Mouse (Mus musculus) C2C12 (cell line): ENCODE results near the gene Fbln2.

Experiments used
- CTCF ChIP-seq: IDR thresholded peaks from one replicate; pipeline ENCODE4 v1.5.1; 2011; ENCODE audit not compliant: control insufficient read depth, insufficient read depth, insufficient read length
- MAX ChIP-seq: IDR thresholded peaks from one replicate; pipeline ENCODE4 v1.6.1; 2011; ENCODE audit warnings: mild to moderate bottlenecking, control low read depth
- MYOD1 ChIP-seq: IDR thresholded peaks from one replicate; pipeline ENCODE4 v1.6.1; 2011; ENCODE audit warnings: low read depth; ENCODE audit not compliant: control insufficient read depth, insufficient read length
- MYOG ChIP-seq: IDR thresholded peaks from one replicate; pipeline ENCODE4 v1.6.1; 2011; ENCODE audit not compliant: control insufficient read depth, insufficient read length; ENCODE audit errors: extremely low read depth
- USF1 ChIP-seq: IDR thresholded peaks from one replicate; pipeline ENCODE4 v1.6.1; 2011; ENCODE audit warnings: low read depth, mild to moderate bottlenecking, control low read depth, moderate library complexity

DNA sequence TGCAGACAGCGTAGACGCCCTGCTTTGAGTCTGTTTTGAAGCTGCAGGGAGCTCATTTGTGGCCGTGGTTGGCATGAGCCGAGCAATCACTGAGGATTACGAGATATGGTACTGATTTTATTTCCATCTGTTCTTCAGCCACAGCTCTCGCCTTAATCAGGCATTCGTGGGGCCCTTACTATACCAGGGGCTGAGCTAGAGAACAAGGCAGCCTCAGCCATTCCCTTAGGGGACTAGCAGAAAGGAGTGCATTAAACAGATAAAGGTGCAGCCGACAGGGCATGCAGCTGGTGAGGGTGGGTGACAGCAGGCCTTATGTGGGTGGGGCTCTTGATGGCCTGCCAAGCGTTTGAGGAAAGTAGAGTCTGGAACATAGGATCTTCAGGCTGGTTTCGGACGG lies 23.8 kb downstream of the Fbln2 start:
- TF ChIP-seq CTCF (no peak), USF1 (no peak), MAX (no peak), MYOD1 (no peak), MYOG (no peak)
